Mouse (Mus musculus) embryonic fibroblast, embryonic 13.5 days (primary cell): ENCODE measurements at regions not wholly inside any gene's neighbourhood (a gene's known extent, or its start where the extent isn't known, plus 50 kb on each side); places are given as distances from the start of the nearest gene placed in this dataset.

ENCODE experiments used
- CTCF ChIP-seq: IDR thresholded peaks from 2 replicates; pipeline ENCODE4 v1.5.1; 2011; ENCODE audit warnings: mild to moderate bottlenecking, control low read depth, low read length, moderate library complexity, borderline replicate concordance; ENCODE audit not compliant: insufficient read depth
- POLR2A ChIP-seq: IDR thresholded peaks from 2 replicates; pipeline ENCODE4 v1.6.1; 2011; ENCODE audit warnings: low read depth, mild to moderate bottlenecking, control low read depth, low read length, moderate library complexity

DNA sequence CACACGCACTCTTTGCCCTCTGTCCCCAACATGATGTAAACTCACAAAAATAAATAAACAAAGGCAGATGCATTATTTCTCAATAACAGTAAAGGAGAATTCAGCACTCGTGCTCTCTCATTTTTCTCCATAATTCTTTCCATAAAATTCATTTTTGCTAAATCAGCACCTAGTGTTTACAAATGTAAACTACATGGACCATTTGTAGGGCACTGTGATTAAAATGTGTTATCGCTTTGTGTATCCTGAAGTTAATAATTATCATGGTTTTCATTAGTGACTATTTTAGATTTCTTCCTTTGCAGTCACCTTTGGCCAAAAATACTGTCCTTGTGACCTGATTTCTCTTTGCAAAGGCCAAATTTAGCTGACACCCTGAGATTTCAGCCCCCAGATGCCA lies 61.0 kb upstream of the Ppm1b start:
- no peak for TF ChIP-seq CTCF
- no peak for TF ChIP-seq POLR2A
